12 mouse cellular contexts compared by ENCODE assay signal in the genomic region with DNA sequence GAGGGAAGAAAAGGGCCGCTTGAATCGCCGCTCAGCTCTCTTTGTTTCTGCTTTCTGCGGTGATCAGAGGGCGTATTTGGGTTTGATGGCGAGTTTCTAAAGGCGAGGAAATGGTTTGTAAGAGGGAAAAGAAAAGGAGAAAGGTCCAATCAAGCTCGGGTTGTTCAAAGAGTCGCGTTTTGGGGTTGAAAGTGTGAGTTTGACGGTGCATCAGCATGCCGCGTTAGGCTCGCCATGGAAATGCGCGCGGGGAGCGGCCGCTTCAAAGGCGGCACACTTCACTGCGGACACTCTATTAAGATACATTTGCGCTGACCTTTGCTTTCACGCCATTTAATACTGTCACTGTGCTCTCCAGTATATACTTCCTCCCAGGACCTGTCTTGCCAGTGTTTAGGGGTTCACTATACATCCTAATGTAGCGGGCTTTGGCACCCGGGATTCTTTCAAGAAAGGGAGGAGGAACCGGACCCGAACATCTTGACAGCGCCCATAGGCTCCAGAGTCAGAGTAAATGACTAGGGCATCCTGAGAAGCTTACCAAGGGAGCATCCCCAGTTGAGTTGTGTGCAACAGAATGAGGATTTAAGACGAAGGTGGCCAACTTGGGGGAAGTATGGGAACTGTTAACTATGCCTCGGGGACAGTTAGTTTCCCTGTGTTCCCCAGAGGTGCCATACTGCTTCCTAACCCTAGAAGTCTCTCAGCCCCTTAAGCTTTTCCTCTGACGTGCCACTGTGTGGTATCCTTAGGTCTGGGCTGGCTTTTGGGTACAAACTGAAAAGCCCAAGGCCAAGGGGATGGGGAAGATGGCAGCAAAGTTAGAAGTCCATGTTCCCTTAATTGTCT. TPM values are rescaled to one million over a fixed set of nuclear protein-coding genes. Genes with fewer than 3 reads are reported as not detected.
DNase-seq lines count a peak whose midpoint lies in the region; ATAC-seq lines count a peak whose summit lies in the region.
"Had no signal": no experiment of that assay in that cellular context is flagged by ENCODE, and none has a peak within 500 bp of the region (broad histone marks: within the 10 kb centered on the region; RNA-seq: fewer than 3 reads in every experiment).

No protein-coding gene starts in this region.

- peak; percentile 65 for DNase-seq in heart, embryonic 10.5 days (ENCODE audit: low spot score)
- DNase-seq in heart, postnatal 36 days: no peak
- peak; percentile 68 for DNase-seq in embryo, embryonic 9.5 days (ENCODE audit: extremely low spot score)
- no peak for DNase-seq in hindbrain, embryonic 14.5 days (ENCODE audit: low spot score)
- peak; percentile 69 for DNase-seq in neural tube, embryonic 10.5 days (ENCODE audit: extremely low spot score, low spot score)
- DNase-seq in testis, postnatal 10 days (ENCODE audit: low spot score): no peak
- DNase-seq in lung, postnatal 4 days: no peak
- no peak for DNase-seq in gastrocnemius, postnatal 14 days
- DNase-seq: adrenal gland, adult 2 months; kidney, adult 11 months had no signal

- intact Hi-C loops in heart, postnatal 36 days (cut with DNase I): no loop called here
- intact Hi-C loops in gastrocnemius, postnatal 14 days (cut with DNase I; ENCODE audit: low total_unique reads): no loop called here

- peaks cover 3% of the 10 kb centered on the region; the same call in 1 of the 2 replicates for H3K4me1 ChIP-seq in heart, embryonic 10.5 days
- no peaks in the 10 kb centered on the region for H3K4me1 ChIP-seq in hindbrain, embryonic 14.5 days (replicated peaks; ENCODE audit: control insufficient read depth, insufficient read depth, low read length)
- H3K4me1 ChIP-seq: heart, embryonic 13.5 days; liver, embryonic 12.5 days had no signal

- peaks cover 100% of the 10 kb centered on the region for H3K27me3 ChIP-seq in heart, embryonic 10.5 days (ENCODE audit: insufficient read depth, poor library complexity, severe bottlenecking)
- peaks cover 89% of the 10 kb centered on the region for H3K27me3 ChIP-seq in hindbrain, embryonic 14.5 days (ENCODE audit: control insufficient read depth, insufficient read depth, low read length)

- no peak overlapping the region for H3K27ac ChIP-seq in heart, embryonic 10.5 days
- peak overlapping the region; percentile 93 for H3K27ac ChIP-seq in hindbrain, embryonic 14.5 days
- H3K27ac ChIP-seq: heart, embryonic 13.5 days; liver, embryonic 12.5 days had no signal

- no peak for ATAC-seq in hindbrain, embryonic 14.5 days (ENCODE audit: low FRiP score)
- ATAC-seq: liver, embryonic 12.5 days had no signal

- no peak overlapping the region for H3K4me3 ChIP-seq in heart, embryonic 10.5 days
- H3K4me3 ChIP-seq in hindbrain, embryonic 14.5 days (replicated peaks; ENCODE audit: low read length): peak overlapping the region; percentile 12; the same call in 1 of the 2 replicates
- H3K4me3 ChIP-seq: heart, embryonic 13.5 days; liver, embryonic 12.5 days had no signal

- no peaks in the 10 kb centered on the region for H3K36me3 ChIP-seq in heart, embryonic 10.5 days
- H3K36me3 ChIP-seq in hindbrain, embryonic 14.5 days (replicated peaks; ENCODE audit: control insufficient read depth, insufficient read depth): no peaks in the 10 kb centered on the region
- H3K36me3 ChIP-seq: heart, embryonic 13.5 days; liver, embryonic 12.5 days had no signal

- under 1% methylated on average over 31 of the region's 31 CpGs for WGBS in heart, embryonic 10.5 days
- WGBS in hindbrain, embryonic 14.5 days: 2% methylated on average over 31 of the region's 31 CpGs

- H3K9me3 ChIP-seq in heart, embryonic 10.5 days: no peaks in the 10 kb centered on the region
- no peaks in the 10 kb centered on the region for H3K9me3 ChIP-seq in hindbrain, embryonic 14.5 days (ENCODE audit: control insufficient read depth, low read length)
- H3K9me3 ChIP-seq: heart, embryonic 13.5 days; liver, embryonic 12.5 days had no signal

- H3K4me2 ChIP-seq in hindbrain, embryonic 14.5 days (replicated peaks): peak overlapping the region; percentile 47
- H3K4me2 ChIP-seq: heart, embryonic 13.5 days; liver, embryonic 12.5 days had no signal

- peak overlapping the region; percentile 48 for H3K9ac ChIP-seq in hindbrain, embryonic 14.5 days
- H3K9ac ChIP-seq: heart, embryonic 13.5 days; liver, embryonic 12.5 days had no signal

RNA-seq across cellular contexts. Expression of a gene that starts 21.5 kb away (rescaled TPM):
- polyA plus RNA-seq in heart, embryonic 10.5 days (2016; fragmentation: Nextera tagmentation; extraction: Ambion mirVana): not detected in 2 replicates
- under 1 TPM in 1 of 2 experiments, not detected in 1; 0.61 TPM for total RNA-seq in heart, postnatal 36 days (2021)
- 21.4 and 25.1 TPM in 2 replicates for polyA plus RNA-seq in hindbrain, embryonic 14.5 days (2014; fragmentation: Nextera tagmentation; extraction: Ambion mirVana)
- 1 to 10 TPM in 1 of 2 experiments, under 1 TPM in 1; 0.47 to 3.9 TPM for total RNA-seq in gastrocnemius, postnatal 14 days (2021)
- total RNA-seq: adrenal gland, adult 2 months had no signal
- polyA plus RNA-seq: heart, embryonic 13.5 days; liver, embryonic 12.5 days had no signal

RNA-seq across cellular contexts. Expression of a gene that starts 24.9 kb away (rescaled TPM):
- 0.13 TPM in 1 of 2 replicates, not detected in the other for polyA plus RNA-seq in heart, embryonic 10.5 days (2016; fragmentation: Nextera tagmentation; extraction: Ambion mirVana)
- total RNA-seq in heart, postnatal 36 days (2021): not detected
- 47.8 and 54.9 TPM in 2 replicates for polyA plus RNA-seq in hindbrain, embryonic 14.5 days (2014; fragmentation: Nextera tagmentation; extraction: Ambion mirVana)
- total RNA-seq in gastrocnemius, postnatal 14 days (2021): under 1 TPM in 1 of 2 experiments, not detected in 1; 0.66 TPM
- total RNA-seq: adrenal gland, adult 2 months had no signal
- polyA plus RNA-seq: adrenal gland, adult 2 months; heart, embryonic 13.5 days; liver, embryonic 12.5 days had no signal

Comparison
In these comparisons a context has a peak if more than half of its experiments do, and no peak if none do; other contexts are left out.
1. DNase-seq: peak in heart, embryonic 10.5 days (single experiment), embryo, embryonic 9.5 days (single experiment) and neural tube, embryonic 10.5 days (single experiment); none in heart, postnatal 36 days (0 of 2), hindbrain, embryonic 14.5 days (single experiment), testis, postnatal 10 days (single experiment), lung, postnatal 4 days (0 of 2) and gastrocnemius, postnatal 14 days (single experiment).